Mouse (Mus musculus) kidney, adult 2 months (tissue): ENCODE results near the gene Nr6a1.

Experiments
- CTCF ChIP-seq: fragments of 200-500 bp; conservative IDR thresholded peaks from 2 replicates; pipeline ENCODE4 v1.5.1; 2011; ENCODE audit warnings: low read depth, mild to moderate bottlenecking, control low read depth, low read length, moderate library complexity, mixed read lengths; ENCODE audit not compliant: insufficient read depth, insufficient read length
- POLR2A ChIP-seq: fragments of 200-500 bp; IDR thresholded peaks from one replicate; pipeline ENCODE4 v1.6.1; 2011; ENCODE audit warnings: low read depth, low read length, control low read depth

- TF ChIP-seq CTCF: no peak
- TF ChIP-seq POLR2A: no peak
Measured at GRCm38 (mm10) chr2:38914517-38914916, 13.0 kb downstream of the Nr6a1 start.
